In the genomic region with DNA sequence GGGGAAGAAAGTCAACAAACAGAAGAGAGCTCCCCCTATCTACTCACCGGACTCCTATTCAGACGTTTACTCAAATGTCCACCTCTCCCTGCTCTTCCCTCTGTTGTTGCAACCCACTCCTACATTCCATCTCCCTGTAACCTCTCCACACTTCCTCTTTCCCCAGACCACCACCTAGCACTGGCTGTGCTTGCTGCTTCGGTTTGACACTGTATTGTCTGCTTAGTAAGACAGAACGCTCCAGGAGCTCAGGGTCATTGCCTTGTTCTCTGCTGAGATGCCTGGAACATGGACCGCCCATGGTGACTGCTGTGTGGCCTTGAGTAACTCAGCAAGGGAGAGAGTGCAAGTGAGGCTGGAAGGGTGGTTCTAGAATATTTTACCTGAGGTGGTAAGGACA, we compare ENCODE assay signal across 22 mouse cellular contexts. TPM values are rescaled to one million over a fixed set of nuclear protein-coding genes. Genes with fewer than 3 reads are reported as not detected.
"Had no signal": no experiment of that assay in that cellular context is flagged by ENCODE, and none has a peak within 500 bp of the region (broad histone marks: within the 10 kb centered on the region; RNA-seq: fewer than 3 reads in every experiment).

No protein-coding gene starts in this region.

- H3K4me2 ChIP-seq: lung, embryonic 15.5 days; midbrain, embryonic 12.5 days; neural tube, embryonic 13.5 days; neural tube, embryonic 15.5 days had no signal

- H3K27me3 ChIP-seq: lung, embryonic 15.5 days; neural tube, embryonic 13.5 days had no signal

- DNase-seq: liver, postnatal 0 days; lung, adult 2 months; lung, postnatal 14 days; lung, postnatal 4 days; midbrain, embryonic 14.5 days; retina, postnatal 1 day; right cerebral cortex, adult 18-20 months; right cerebral cortex, postnatal 25 days; right cerebral cortex, postnatal 4 days; spleen, adult 18-20 months; thymus, adult 2 months; thymus, postnatal 36 days had no signal

- H3K27ac ChIP-seq: lung, embryonic 15.5 days; midbrain, embryonic 10.5 days; midbrain, embryonic 12.5 days; neural tube, embryonic 13.5 days; neural tube, embryonic 15.5 days had no signal

- ATAC-seq: liver, postnatal 0 days; lung, postnatal 0 days; midbrain, embryonic 16.5 days had no signal

- H3K9ac ChIP-seq: liver, postnatal 0 days; lung, embryonic 15.5 days; midbrain, embryonic 12.5 days; neural tube, embryonic 13.5 days; neural tube, embryonic 15.5 days had no signal

- H3K4me1 ChIP-seq: lung, embryonic 15.5 days; midbrain, embryonic 10.5 days; midbrain, embryonic 12.5 days; neural tube, embryonic 13.5 days; neural tube, embryonic 15.5 days had no signal

- H3K4me3 ChIP-seq: lung, embryonic 15.5 days; midbrain, embryonic 10.5 days; midbrain, embryonic 12.5 days; myocyte; neural tube, embryonic 13.5 days; neural tube, embryonic 15.5 days had no signal

- H3K9me3 ChIP-seq: lung, embryonic 15.5 days; midbrain, embryonic 10.5 days; midbrain, embryonic 12.5 days; neural tube, embryonic 13.5 days; neural tube, embryonic 15.5 days had no signal

- H3K36me3 ChIP-seq: lung, embryonic 15.5 days; midbrain, embryonic 10.5 days; midbrain, embryonic 12.5 days; neural tube, embryonic 13.5 days; neural tube, embryonic 15.5 days had no signal

RNA-seq across cellular contexts. Expression of a gene that starts 19.7 kb away (rescaled TPM):
- total RNA-seq: megakaryocyte, adult 5-6 weeks; megakaryocyte-erythroid progenitor cell, adult 5-6 weeks had no signal
- polyA plus RNA-seq: liver, postnatal 0 days; lung, adult 2 months; lung, embryonic 15.5 days; lung, postnatal 0 days; myocyte had no signal
